Mouse (Mus musculus) ovary, adult 18-20 months (tissue): ENCODE measurements at regions not wholly inside any gene's neighbourhood (a gene's known extent, or its start where the extent isn't known, plus 50 kb on each side); places are given as distances from the start of the nearest gene placed in this dataset.

ENCODE experiments used
- DNase-seq: peaks from one replicate; pipeline ENCODE4 v3.0.0; 2022; ENCODE audit warnings: low spot score, mixed read lengths

DNA sequence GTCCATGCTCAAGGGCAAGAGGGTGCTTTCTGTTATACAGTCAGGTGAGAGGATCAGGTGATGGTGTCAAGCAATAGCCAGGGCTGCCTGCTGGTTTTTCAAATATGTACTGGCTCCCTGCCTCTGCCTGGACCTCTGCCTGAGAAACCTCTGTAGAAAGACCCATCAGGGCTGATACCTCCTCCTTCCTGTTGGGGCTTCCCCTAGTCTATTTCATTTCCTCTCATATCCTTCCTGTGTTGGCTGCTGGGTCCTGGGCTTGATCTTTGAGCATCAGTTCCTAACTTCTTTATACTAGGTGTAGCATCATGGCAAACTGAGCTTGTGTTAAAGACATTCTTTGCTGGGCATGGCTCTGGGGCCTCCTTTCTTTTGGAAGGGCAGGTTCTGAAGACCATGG, 89.5 kb downstream of the Tmem38b start:
- DNase-seq = no peak

DNA sequence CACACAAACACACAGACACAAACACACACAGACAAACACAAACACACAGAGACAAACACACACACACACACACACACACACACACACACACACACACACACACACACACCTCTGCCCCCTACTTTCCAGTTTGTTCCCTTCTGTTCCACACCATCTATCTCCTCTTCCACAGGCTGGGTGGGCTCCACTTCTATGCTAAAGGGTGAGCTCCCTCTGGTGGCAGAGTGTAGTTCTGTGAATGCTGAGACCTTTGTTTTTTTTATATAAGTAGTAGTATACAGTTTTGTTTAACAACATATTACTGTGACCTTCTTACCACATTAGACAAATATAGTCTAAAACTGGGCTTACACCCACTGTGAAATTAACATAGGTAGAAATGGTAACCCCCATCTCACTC, 93.3 kb downstream of the Tmem38b start:
- DNase-seq = no peak

GRCm38 (mm10) chr4:53920587-53920986, 94.7 kb downstream of the Tmem38b start:
- DNase-seq = no peak

GRCm38 (mm10) chr4:53931068-53931467, 105.2 kb downstream of the Tmem38b start:
- no peak for DNase-seq

GRCm38 (mm10) chr4:53931499-53931898, 105.7 kb downstream of the Tmem38b start:
- peak; percentile 17 for DNase-seq

DNA sequence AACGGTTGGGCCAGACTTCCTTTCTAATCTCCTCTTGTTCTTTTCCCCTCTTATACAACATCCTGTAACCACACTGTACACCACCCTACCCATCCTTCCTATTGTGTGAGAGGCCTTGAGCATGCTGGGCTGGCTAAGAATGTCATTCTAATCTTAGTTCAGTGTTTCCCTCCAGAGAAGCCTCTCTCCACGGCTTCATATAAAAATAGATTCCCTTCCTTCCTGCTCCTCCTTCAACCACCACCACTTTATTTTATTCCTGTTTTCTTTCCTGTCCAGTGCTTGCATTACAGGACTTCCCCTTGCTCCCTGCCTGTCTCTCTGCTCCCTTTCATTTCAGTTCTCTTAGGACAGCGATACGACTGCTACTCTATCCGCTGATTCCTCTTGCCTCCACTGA, 109.5 kb downstream of the Tmem38b start:
- DNase-seq = no peak

DNA sequence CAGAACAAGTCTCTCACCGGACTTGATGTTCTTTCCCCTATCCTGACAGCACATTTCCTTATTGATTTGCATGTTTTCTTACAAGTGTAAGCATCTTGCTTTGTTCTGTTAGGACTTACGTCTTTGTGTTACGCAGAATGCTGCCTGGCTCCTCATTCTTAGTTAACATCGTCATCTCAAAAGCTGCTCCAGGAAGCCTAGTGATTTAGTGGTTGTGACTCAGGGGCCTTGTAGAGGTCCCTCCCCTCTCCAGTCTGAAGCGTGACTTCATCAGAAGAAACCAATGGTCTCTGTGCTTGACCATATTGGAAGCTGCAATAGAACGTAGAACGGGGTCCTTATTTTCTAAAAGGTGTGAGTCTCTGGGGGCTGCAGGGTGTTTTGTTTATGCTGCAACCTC, 122.9 kb downstream of the Tmem38b start:
- DNase-seq = no peak

DNA sequence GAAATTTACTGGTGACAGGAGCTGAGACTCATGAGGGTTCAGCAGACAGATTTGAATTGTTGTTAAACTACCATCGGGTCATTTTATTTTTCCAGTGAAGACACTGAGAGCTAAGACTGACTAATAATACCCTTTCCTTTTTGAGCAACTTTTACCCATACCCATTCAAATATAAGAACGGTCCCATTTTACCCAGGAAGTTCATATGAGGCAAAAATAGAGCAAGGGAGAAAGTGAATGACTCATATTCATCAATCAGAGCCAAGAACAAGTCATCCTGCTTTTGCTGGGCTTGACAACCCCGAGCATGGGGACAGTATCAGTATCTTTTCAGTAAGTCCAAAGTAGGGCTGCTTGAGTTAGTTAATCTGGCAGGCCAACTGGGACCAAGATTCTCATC, 123.3 kb downstream of the Tmem38b start:
- DNase-seq = no peak

DNA sequence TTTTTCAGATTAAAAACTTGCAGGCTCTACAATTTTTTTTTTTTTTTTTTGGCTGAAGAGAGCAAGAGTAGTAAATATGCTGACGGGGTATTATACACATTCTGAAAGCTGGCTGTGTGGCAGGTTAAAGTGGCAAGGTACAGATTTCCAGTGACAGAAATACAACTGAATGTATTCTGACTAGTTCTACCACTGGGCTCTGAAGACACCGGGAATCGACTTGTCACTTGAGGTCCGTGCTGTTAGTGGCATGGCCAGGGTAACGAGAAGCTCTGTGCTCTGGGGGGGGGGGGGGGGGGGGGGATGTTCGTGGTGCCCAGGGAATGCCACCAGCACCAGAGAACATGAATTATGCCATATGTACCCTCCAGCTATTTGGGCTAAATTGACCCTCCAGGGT, 124.7 kb downstream of the Tmem38b start:
- no peak for DNase-seq

- DNase-seq = no peak
Observed at GRCm38 (mm10) chr4:53951003-53951733, 125.3 kb downstream of the Tmem38b start.

DNA sequence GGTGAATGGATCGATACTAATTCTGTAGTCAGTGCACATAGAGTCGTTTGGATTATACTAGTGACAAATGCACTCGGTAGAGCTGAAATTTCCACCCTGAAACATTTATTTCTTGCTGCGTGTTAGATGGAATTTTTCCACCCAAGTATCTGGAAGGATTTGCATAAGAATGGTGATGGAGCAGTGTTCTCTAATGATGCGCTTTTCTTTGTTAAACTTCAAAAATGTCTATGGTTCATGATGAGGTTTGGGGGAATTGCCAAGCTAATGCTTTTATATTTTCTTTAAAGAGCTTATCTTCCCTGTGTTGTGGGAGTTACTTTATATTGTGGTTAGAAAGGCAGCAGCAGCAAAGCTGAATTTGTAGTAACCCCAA, 125.9 kb downstream of the Tmem38b start:
- no peak for DNase-seq

GRCm38 (mm10) chr4:53952288-53952687, 126.4 kb downstream of the Tmem38b start:
- no peak for DNase-seq

GRCm38 (mm10) chr4:53962458-53962857, 136.6 kb downstream of the Tmem38b start:
- no peak for DNase-seq

DNA sequence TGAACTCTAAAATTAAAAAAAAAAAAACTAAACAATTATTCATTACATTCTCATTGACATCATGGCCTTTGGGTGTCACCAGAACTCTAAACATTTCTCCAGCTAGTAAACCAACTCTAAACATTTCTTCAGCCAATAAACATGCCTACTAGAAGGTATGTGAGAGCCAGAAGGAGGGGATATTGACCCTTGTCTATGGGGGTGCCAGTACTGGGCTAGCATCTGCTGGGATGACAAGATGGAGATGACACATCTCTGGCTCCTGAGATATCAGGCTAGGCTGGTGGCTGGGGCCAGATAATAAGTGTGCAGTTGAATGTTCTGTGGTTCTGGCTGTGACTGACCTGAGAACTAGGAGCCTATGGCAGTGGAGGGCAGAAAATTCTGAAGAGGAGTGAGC, 144.6 kb downstream of the Tmem38b start:
- DNase-seq = no peak

GRCm38 (mm10) chr4:53970960-53971359, 145.1 kb downstream of the Tmem38b start:
- no peak for DNase-seq

DNA sequence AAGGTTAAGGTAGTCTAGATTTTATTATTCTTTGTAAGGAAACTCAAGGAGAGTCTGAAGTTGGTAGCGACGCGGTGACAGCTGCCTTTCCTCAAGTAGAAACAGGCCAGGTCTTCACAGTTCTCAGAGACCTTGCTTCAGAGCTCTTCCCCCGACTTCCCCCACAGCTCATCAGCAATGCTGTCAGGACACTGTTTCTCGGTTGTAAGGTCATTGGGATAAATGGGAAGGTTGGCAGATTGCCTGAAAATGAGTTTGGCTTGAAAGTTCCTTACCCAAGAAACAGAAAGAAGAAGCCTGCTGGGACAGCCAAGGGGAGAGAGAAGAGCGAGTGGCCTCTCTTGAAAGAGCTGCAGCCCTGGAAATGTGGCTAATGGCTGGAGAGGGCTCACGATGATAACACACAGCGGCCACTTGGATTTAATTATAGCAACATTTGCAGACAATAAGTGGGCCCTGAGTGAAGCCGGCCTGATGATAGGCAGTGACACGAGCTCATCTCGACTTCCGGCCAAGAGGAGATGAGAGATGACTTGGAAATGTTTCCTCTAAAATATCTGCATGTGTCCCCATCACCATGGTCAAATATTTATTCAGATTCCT, 150.3 kb downstream of the Tmem38b start:
- no peak for DNase-seq

DNA sequence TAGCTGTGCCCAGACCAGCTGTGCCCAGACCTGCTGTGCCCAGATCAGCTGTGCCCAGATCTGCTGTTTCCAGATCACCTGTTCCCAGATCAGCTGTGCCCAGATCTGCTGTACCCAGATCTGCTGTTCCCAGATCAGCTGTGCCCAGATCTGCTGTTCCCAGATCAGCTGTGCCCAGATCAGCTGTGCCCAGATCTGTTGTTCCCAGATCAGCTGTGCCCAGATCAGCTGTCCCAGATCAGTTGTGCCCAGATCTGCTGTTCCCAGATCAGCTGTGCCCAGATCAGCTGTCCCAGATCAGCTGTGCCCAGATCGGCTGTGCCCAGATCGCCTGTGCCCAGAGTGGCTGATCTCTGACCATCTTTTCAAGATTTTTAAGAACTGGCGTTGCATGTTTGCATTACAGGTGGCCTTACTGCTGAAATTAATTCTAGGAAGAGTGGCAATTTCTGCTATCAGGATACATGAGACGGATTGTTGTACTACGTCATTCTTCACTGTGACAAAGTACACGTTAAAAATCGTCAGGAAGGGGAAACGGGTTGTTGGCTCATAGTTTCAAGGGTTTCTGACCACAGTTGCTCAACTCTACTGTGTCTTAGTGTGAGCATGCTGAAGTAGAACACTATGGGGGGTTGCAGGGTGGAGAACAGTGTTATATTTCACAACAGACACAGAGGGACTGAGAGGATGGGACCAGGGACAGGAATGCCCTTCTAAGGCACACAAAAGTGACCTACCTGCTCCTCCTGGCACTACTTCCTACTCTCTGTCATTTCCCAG, 160.9 kb downstream of the Tmem38b start:
- no peak for DNase-seq

GRCm38 (mm10) chr4:53987536-53987935, 161.7 kb downstream of the Tmem38b start:
- DNase-seq = no peak

- DNase-seq = no peak
Observed at GRCm38 (mm10) chr4:54021069-54021829, 195.4 kb downstream of the Tmem38b start.

DNA sequence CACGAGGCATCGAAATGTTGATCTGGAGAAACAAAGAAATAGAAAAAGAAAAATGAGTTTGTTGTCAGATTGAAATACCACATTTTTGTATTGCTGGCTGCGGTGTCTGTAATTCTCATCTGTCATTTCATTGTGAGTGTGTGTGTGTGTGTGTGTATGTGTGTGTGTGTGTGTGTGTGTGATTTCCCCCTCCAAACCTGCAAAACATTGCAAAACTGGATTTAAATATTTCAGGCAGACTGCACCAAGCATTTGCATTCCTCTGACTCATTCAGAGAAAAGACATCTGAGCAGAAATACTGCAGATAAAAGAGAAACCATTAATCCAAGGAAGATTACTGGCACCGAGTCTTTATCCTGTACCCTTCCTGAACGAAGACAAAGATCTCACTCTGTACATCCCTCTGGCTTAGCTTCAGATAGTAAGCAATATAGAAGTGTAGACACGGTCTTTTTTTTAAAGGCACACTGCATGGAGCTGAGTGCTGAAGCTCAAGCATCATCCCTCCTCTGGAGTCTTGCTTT, 196.1 kb downstream of the Tmem38b start:
- no peak for DNase-seq

GRCm38 (mm10) chr4:54026919-54027318, 201.1 kb downstream of the Tmem38b start:
- no peak for DNase-seq

- DNase-seq = no peak
Observed at GRCm38 (mm10) chr4:54027565-54028237, 201.9 kb downstream of the Tmem38b start.
